Mouse (Mus musculus) midbrain, embryonic 13.5 days (tissue): ENCODE results near the gene Fkbpl. TPM values are rescaled to one million over a fixed set of nuclear protein-coding genes. Genes with fewer than 3 reads are reported as not detected.

Experiments
- ATAC-seq: fragments of 200-750 bp; cut with Nextera tagmentation; 2 replicates; pipeline ENCODE4 v1.8.0; 2017; ENCODE audit warnings: mild to moderate bottlenecking, moderate TSS enrichment, moderate library complexity
- H3K27ac ChIP-seq: fragments of 300-500 bp; sonication (generic); 2 replicates; pipeline ENCODE4 v1.5.1; 2015; ENCODE audit warnings: inconsistent platforms, mild to moderate bottlenecking, moderate library complexity
- H3K27me3 ChIP-seq: fragments of 300-500 bp; sonication (generic); 2 replicates; pipeline ENCODE4 v1.6.1; 2015; ENCODE audit warnings: mild to moderate bottlenecking, inconsistent platforms
- H3K36me3 ChIP-seq: fragments of 300-500 bp; sonication (generic); 2 replicates; pipeline ENCODE4 v1.6.1; 2015; ENCODE audit warnings: mild to moderate bottlenecking, inconsistent platforms
- H3K4me1 ChIP-seq: fragments of 300-500 bp; sonication (generic); replicated peaks from 2 replicates; pipeline ENCODE4 v1.6.1; 2015; ENCODE audit warnings: inconsistent platforms
- H3K4me2 ChIP-seq: fragments of 300-500 bp; sonication (generic); replicated peaks from 2 replicates; pipeline ENCODE4 v1.6.1; 2015; ENCODE audit warnings: moderate library complexity, mild to moderate bottlenecking, inconsistent platforms
- H3K4me3 ChIP-seq: fragments of 300-500 bp; sonication (generic); replicated peaks from 2 replicates; pipeline ENCODE4 v1.5.1; 2015; ENCODE audit warnings: mild to moderate bottlenecking, inconsistent platforms
- H3K9ac ChIP-seq: fragments of 300-500 bp; sonication (generic); replicated peaks from 2 replicates; pipeline ENCODE4 v1.6.1; 2015; ENCODE audit warnings: mild to moderate bottlenecking, inconsistent platforms
- H3K9me3 ChIP-seq: fragments of 300-500 bp; sonication (generic); 2 replicates; pipeline ENCODE4 v1.6.1; 2016; ENCODE audit warnings: mild to moderate bottlenecking, inconsistent platforms
- WGBS: fragments of 180-500 bp; shearing (Covaris S2); methylation state at CpG from one replicate; pipeline ENCODE4 v1.1.7; 2015; 5-methylcytosine and 5-hydroxymethylcytosine counted together
- polyA plus RNA-seq: library from polyadenylated mRNA; unstranded; fragments of >200 nt; fragmentation: Nextera tagmentation; extraction: Ambion mirVana; gene quantifications from 2 replicates; pipeline ENCODE4 v1.2.1, GENCODE M21; 2015

The Fkbpl gene
- polyA plus RNA-seq, 1 experiment from 2014 or later: 18.9 TPM

DNA sequence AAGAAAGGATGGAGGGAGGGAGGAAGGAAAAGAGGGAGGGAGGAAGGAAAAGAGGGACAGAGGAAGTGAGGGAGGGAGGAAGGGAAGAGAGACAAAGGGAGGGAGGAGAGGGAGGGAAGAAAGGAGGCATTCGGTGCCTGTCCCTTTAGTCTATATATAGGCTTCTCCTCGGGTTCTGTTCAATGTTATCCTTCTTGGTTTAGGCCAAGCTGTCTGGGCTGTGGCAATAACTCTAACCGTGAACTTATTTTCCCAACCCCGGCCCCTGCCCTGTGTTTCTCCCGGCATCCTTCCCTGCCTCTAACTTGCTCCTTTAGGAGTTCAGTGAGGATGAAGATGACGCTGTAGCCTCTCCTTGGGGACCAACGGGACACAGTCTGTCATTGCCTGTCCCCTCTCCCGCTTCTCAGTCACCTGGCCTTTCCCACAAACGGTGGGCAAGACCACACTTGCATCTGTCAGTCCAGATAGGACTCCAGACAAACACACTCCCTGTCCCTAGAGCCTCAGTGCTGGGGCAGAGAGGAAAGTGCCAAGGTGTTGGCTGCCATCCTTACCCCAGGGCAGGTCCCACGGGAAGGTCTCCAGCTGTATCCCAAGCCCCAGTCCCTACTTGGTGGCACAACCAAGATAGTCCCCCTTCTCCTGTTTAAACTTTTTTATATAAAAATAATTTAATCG lies 30.1 kb downstream of the Fkbpl start:
- Histone ChIP-seq H3K4me2 (no peak overlapping the region), H3K9ac (no peak overlapping the region), H3K4me3 (no peak overlapping the region), H3K36me3 (no peaks in the 10 kb centered on the region), H3K27ac (no peak overlapping the region), H3K9me3 (no peaks in the 10 kb centered on the region), H3K4me1 (peaks cover 19% of the 10 kb centered on the region), H3K27me3 (peaks cover 60% of the 10 kb centered on the region)
- 70% methylated on average over 11 of the region's 11 CpGs for WGBS
- no peak for ATAC-seq

DNA sequence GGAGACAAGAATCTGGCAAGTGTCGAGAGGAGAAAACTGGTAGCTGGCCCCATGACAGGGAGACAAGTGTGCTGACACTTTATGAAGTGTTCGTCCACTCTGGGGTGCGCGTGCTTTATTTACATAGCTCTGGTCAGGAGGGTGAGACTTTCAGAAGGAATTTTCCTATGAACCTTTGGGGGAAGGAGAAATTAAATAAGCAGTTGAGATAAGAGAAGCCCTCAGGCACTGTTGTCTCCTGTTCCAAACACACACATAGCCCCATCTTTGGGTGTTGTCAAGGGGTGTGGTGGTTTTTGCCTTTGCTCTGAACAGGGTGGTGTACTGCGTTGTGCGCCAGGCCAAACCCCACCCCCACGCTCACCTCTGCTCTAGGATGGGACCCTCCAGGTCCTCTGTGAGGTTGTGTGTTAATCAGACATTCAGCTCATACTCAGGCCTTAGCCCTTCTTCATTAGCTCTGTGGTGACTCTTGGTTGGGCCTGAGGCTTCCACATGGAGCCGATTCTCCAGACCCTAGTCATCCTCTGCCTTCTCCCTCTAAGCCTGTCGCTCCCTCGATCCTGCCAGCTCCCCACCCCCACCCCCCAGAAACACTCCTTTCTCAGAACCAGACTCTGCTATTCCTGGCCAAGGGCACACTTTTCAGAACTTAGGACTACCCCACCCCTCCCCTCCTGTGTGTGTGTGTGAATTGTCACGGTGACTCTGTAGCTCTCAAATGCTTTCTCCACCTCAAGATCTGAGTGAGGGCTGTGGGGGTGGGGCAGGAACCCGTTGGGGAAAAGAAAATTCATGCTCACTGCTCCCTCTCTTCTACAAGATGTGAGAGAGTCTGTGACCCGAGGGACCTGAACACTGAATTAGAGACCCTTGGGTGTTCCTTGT lies 30.9 kb downstream of the Fkbpl start:
- Histone ChIP-seq H3K4me2 (no peak overlapping the region), H3K27ac (no peak overlapping the region), H3K9ac (no peak overlapping the region), H3K9me3 (no peaks in the 10 kb centered on the region), H3K4me3 (no peak overlapping the region), H3K4me1 (peaks cover 19% of the 10 kb centered on the region), H3K27me3 (peaks cover 56% of the 10 kb centered on the region), H3K36me3 (no peaks in the 10 kb centered on the region)
- 80% methylated on average over 13 of the region's 13 CpGs for WGBS
- ATAC-seq: no peak

DNA sequence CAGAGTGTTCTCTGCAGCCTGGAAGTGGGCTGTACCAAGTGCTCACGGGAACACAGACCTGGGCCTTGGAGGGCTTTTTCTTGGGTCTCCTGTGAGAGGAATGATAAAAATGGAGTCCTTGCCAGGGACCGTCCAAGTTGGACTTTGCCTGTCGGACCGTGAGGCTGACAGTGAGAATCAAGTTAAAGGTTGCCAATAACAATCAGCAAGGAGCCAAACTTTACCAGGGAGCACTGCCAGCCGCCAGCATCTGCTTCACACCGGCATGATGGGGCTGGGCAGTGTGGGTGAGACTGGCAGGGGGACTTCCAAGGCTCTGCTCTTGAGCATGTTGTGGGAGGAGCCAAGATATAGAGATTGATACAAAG lies 31.5 kb downstream of the Fkbpl start:
- Histone ChIP-seq H3K4me3 (no peak overlapping the region), H3K9ac (no peak overlapping the region), H3K4me1 (peaks cover 16% of the 10 kb centered on the region), H3K36me3 (no peaks in the 10 kb centered on the region), H3K27ac (no peak overlapping the region), H3K9me3 (no peaks in the 10 kb centered on the region), H3K4me2 (no peak overlapping the region), H3K27me3 (peaks cover 49% of the 10 kb centered on the region)
- 87% methylated on average over 6 of the region's 6 CpGs for WGBS
- no peak for ATAC-seq

DNA sequence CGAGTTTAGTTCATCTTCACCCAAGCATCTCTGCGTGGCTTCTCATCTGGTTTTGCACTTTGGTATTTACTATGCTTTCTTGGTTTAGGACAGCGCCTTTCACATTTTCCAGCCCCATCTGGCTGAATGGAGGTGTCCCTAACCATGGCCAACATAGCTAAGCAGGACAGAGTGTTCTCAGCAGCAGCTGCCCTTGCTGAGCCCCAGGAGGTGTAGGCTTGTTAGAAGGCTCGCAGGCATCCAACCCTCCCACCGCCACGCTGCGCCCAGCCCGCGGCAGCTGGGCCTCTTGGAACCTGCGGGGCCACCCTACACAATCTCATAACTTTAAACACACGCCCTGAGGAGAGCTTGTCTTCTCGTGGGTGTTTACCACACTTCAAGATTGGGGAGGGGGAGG lies 32.1 kb downstream of the Fkbpl start:
- Histone ChIP-seq H3K4me1 (peaks cover 10% of the 10 kb centered on the region), H3K4me2 (no peak overlapping the region), H3K4me3 (no peak overlapping the region), H3K27ac (no peak overlapping the region), H3K36me3 (no peaks in the 10 kb centered on the region), H3K9me3 (no peaks in the 10 kb centered on the region), H3K27me3 (peaks cover 44% of the 10 kb centered on the region), H3K9ac (no peak overlapping the region)
- 85% methylated on average over 12 of the region's 12 CpGs for WGBS
- ATAC-seq: no peak

DNA sequence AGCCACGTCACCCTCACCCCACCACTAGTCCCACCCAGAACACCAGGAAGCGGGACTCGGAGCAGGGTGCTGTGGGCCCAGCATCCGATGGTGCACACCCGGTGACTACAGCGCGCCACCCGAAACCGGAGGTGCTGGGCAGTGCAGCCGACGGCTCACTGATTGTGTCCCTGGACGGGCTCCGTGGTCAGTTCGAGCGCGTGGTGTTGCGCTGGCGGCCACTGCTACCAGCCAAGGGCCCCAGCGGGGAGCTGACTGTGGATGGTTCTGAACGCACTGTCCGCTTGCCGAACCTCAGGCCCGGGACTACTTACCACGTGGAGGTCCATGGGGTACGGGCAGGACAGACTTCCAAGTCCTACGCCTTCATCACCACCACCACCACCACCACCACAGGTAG lies 35.6 kb downstream of the Fkbpl start:
- Histone ChIP-seq H3K4me1 (peaks cover 3% of the 10 kb centered on the region; the same call in 1 of the 2 replicates), H3K27me3 (peaks cover 9% of the 10 kb centered on the region), H3K4me3 (no peak overlapping the region), H3K36me3 (no peaks in the 10 kb centered on the region), H3K9me3 (no peaks in the 10 kb centered on the region), H3K4me2 (no peak overlapping the region), H3K9ac (no peak overlapping the region), H3K27ac (no peak overlapping the region)
- WGBS: 77% methylated on average over 26 of the region's 26 CpGs
- no peak for ATAC-seq

DNA sequence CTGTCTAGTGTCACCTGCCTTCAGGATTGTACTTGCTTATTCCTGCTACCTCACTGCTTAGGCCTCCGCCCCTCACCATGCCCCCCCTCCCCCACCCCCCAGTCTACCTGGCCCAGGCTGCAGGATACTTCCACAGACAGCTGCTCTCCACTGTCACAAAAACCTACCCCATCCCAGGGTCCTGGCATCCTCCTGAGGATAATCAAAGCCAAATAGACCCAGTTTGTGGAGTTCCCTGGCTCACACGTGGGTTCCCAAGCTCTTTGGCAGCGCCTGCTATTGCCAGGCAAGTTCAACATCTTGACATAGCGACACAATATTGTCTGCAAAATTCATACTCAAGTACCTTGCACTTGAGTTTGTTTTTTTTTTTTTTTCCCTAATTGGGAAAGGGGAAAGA lies 36.1 kb downstream of the Fkbpl start:
- Histone ChIP-seq H3K27me3 (peaks cover 6% of the 10 kb centered on the region; the same call in 1 of the 2 replicates), H3K36me3 (no peaks in the 10 kb centered on the region), H3K4me3 (no peak overlapping the region), H3K9me3 (no peaks in the 10 kb centered on the region), H3K4me1 (peaks cover 3% of the 10 kb centered on the region; the same call in 1 of the 2 replicates), H3K27ac (no peak overlapping the region), H3K9ac (no peak overlapping the region), H3K4me2 (no peak overlapping the region)
- WGBS: 85% methylated on average over 4 of the region's 4 CpGs
- ATAC-seq: no peak

DNA sequence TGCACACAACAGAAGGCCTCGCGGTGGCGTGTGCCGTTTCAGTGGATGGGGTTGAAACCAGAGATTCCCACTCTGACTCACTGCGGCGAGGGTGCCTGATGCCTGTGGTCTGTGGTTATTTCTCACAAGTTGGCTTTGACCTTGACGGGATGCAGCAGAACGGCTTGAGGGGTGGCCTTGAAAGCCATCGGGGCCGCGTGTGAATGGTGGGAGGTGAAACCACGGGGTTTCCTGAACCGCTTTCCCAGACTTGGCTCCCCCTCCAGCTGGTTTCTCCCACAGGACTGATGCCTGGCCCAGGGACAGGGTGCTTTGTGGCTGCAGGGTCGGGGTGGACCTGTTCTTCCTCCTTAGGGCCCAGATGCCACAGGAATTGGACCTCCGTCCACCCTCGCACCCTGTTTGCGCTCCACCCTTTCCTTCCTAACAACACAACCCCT lies 36.6 kb downstream of the Fkbpl start:
- Histone ChIP-seq H3K27ac (no peak overlapping the region), H3K4me1 (peaks cover 3% of the 10 kb centered on the region; the same call in 1 of the 2 replicates), H3K9ac (no peak overlapping the region), H3K27me3 (peaks cover 6% of the 10 kb centered on the region; the same call in 1 of the 2 replicates), H3K4me2 (no peak overlapping the region), H3K9me3 (no peaks in the 10 kb centered on the region), H3K36me3 (no peaks in the 10 kb centered on the region), H3K4me3 (no peak overlapping the region)
- no peak for ATAC-seq
- WGBS: 87% methylated on average over 17 of the region's 17 CpGs

DNA sequence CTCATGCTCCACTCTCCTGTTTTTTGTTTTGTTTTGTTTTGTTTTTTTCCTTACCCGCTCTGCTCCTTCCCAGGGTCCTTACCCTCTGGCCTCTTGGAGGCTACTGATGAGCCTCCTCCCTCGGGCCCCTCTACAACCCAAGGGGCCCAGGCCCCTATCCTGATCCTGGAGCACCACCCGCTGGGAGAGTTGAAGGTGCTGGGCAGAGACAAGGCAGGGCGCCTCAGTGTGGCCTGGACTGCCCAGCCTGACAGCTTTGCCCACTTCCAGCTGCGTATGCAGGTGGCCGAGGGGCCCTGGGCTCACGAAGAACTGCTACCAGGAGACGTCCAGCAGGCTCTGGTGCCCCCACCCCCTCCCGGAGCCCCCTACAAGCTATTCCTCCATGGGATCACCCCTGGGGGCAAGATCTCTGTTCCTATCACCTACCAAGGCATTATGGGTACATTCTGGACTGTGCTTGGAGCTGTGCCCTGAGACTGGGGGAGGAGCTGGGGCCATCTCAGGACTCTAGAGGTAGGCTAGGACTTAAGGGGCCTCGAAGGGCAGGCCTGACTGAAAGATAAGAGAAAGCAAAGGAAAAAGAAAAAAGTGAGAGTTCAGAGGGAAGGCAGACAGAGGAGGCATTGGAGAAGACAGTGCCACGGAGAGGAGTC lies 37.4 kb downstream of the Fkbpl start:
- WGBS: 71% methylated on average over 11 of the region's 11 CpGs
- H3K27me3 ChIP-seq: peaks cover 6% of the 10 kb centered on the region; the same call in 1 of the 2 replicates
- no peaks in the 10 kb centered on the region for H3K36me3 ChIP-seq
- H3K9me3 ChIP-seq: no peaks in the 10 kb centered on the region
- peaks cover 3% of the 10 kb centered on the region; the same call in 1 of the 2 replicates for H3K4me1 ChIP-seq
- no peak overlapping the region for H3K4me3 ChIP-seq
- H3K4me2 ChIP-seq: no peak overlapping the region
- no peak overlapping the region for H3K9ac ChIP-seq
- ATAC-seq: no peak
- H3K27ac ChIP-seq: no peak overlapping the region

DNA sequence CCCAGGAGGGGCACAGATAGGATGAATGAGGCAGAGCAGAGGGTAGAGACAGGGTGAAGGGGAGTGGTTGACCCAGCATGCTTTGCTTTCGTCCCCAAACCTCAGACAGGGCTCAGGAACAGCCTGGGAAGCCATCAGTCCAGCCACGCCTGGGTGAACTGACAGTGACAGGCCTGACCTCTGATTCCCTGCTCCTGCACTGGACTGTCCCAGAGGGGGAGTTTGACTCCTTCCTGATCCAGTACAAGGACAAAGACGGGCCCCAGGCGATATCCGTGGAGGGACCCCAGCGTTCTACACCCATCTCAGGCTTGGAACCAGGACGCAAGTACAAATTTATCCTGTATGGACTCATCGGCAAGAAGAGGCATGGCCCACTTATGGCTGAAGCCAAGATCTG lies 38.6 kb downstream of the Fkbpl start:
- no peaks in the 10 kb centered on the region for H3K36me3 ChIP-seq
- WGBS: 78% methylated on average over 8 of the region's 8 CpGs
- H3K9me3 ChIP-seq: no peaks in the 10 kb centered on the region
- H3K4me2 ChIP-seq: no peak overlapping the region
- H3K9ac ChIP-seq: no peak overlapping the region
- no peak for ATAC-seq
- H3K27ac ChIP-seq: no peak overlapping the region
- H3K4me3 ChIP-seq: no peak overlapping the region
- peaks cover 3% of the 10 kb centered on the region; the same call in 1 of the 2 replicates for H3K4me1 ChIP-seq
- peaks cover 3% of the 10 kb centered on the region; the same call in 1 of the 2 replicates for H3K27me3 ChIP-seq

DNA sequence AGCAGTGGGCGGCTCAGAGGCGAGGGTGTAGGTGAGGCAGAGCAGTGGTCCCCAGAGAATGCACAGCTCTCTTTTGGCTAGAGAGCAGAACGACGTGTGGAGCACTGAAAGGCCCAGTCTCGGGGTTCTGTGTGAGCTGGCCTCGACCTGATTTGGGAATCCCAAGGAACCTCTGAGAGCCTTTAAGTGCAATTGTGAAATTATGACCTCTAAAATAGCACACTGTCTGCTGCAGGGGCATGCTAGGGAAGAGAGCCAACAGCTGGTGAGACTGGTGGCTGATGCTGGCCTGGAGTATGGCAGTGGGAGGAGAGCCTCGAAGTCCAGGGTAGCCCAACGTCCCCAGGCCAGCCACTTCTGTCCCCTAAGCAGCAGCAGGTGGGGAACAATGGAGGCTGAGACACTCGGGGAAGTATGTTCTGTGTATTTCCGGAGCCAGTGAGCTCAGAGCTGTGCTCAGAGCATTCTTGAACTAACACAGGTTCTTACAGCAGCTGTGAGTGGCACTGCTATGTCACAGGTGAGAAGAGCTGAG lies 39.2 kb downstream of the Fkbpl start:
- H3K9ac ChIP-seq: no peak overlapping the region
- no peaks in the 10 kb centered on the region for H3K36me3 ChIP-seq
- peaks cover 3% of the 10 kb centered on the region; the same call in 1 of the 2 replicates for H3K4me1 ChIP-seq
- no peak overlapping the region for H3K4me3 ChIP-seq
- no peak overlapping the region for H3K4me2 ChIP-seq
- H3K27me3 ChIP-seq: 0 out of 2 replicates have a peak, but pooled peaks cover 3% of the 10 kb centered on the region
- no peaks in the 10 kb centered on the region for H3K9me3 ChIP-seq
- 74% methylated on average over 10 of the region's 10 CpGs for WGBS
- ATAC-seq: no peak
- H3K27ac ChIP-seq: no peak overlapping the region

DNA sequence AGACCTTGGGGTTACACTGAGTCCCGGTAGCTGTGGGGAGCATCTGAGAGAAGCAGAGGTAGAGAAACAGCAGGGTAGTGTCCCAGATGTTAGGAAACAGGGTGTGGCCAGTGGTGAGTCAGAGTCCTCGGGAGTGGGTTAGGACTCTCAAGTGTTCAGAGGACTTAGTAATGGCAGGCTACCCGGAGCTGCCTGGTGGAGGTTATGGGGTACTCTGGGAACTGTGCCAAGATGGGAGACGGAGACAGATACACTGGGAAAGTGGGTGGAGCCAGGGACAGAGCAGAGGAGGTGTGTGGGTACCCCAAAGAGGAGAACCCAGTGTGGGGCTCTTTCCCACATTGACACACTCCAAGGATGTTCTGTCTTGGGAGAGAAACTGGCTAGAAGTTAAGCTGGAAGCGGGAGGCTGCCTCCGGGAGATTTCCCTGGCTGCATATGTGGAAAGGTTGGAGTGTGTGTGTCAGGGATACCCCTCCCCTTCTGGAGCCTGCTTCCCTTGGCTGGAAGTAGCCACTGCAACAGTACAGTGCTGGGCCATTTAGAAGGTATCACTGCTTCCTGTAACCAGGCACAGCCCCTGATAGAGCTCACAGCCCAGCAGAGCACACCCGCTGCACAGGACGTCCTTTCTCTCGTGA lies 39.8 kb downstream of the Fkbpl start:
- H3K9me3 ChIP-seq: no peaks in the 10 kb centered on the region
- WGBS: 80% methylated on average over 9 of the region's 9 CpGs
- no peak for ATAC-seq
- peaks cover 3% of the 10 kb centered on the region; the same call in 1 of the 2 replicates for H3K4me1 ChIP-seq
- no peak overlapping the region for H3K9ac ChIP-seq
- no peak overlapping the region for H3K4me3 ChIP-seq
- no peaks in the 10 kb centered on the region for H3K36me3 ChIP-seq
- no peak overlapping the region for H3K4me2 ChIP-seq
- H3K27ac ChIP-seq: no peak overlapping the region
- 0 out of 2 replicates have a peak, but pooled peaks cover 3% of the 10 kb centered on the region for H3K27me3 ChIP-seq
